Mouse (Mus musculus) hindlimb bud, embryonic 11.5 days (tissue): ENCODE results near the gene Zfp219.

Experiments used
- DNase-seq: peaks from one replicate; pipeline ENCODE4 v3.0.0-alpha.2; 2012; ENCODE audit warnings: low read depth, low spot score; ENCODE audit errors: extremely low spot score

Gene Zfp219

GRCm38 (mm10) chr14:52018248-52019050 is 2.1 kb downstream of the Zfp219 start:
- no peak for DNase-seq

- DNase-seq = no peak
Observed at GRCm38 (mm10) chr14:52017662-52018061, 2.9 kb downstream of the Zfp219 start.

- DNase-seq = no peak
Observed at GRCm38 (mm10) chr14:52016625-52017405, 3.7 kb downstream of the Zfp219 start.

GRCm38 (mm10) chr14:52015445-52016100 is 5.0 kb downstream of the Zfp219 start, which contains the start of gene Tmem253:
Gene Tmem253 (plus strand): TSS chr14:52015658.
- DNase-seq = no peak

- no peak for DNase-seq
Observed at GRCm38 (mm10) chr14:52014761-52015311, 5.7 kb downstream of the Zfp219 start.

GRCm38 (mm10) chr14:52014271-52014760 is 6.2 kb downstream of the Zfp219 start:
- DNase-seq = no peak

- no peak for DNase-seq
Observed at GRCm38 (mm10) chr14:52013771-52014219, 6.7 kb downstream of the Zfp219 start.

GRCm38 (mm10) chr14:52013021-52013610 is 7.4 kb downstream of the Zfp219 start:
- DNase-seq = no peak

- DNase-seq = no peak
Observed at GRCm38 (mm10) chr14:52012553-52012952, 8.0 kb downstream of the Zfp219 start.

- no peak for DNase-seq
Observed at GRCm38 (mm10) chr14:52012085-52012484, 8.4 kb downstream of the Zfp219 start.

GRCm38 (mm10) chr14:52011683-52012082 is 8.8 kb downstream of the Zfp219 start:
- DNase-seq = no peak

- no peak for DNase-seq
Observed at GRCm38 (mm10) chr14:52010446-52011111, 10.0 kb downstream of the Zfp219 start.

- no peak for DNase-seq
Observed at GRCm38 (mm10) chr14:52009841-52010240, 10.7 kb downstream of the Zfp219 start.

GRCm38 (mm10) chr14:52009361-52009760 is 11.2 kb downstream of the Zfp219 start:
- DNase-seq = no peak

GRCm38 (mm10) chr14:52008321-52009203 is 12.0 kb downstream of the Zfp219 start:
- DNase-seq = no peak

GRCm38 (mm10) chr14:52006771-52007170 is 13.8 kb downstream of the Zfp219 start:
- DNase-seq = no peak

- DNase-seq = no peak
Observed at GRCm38 (mm10) chr14:52006241-52006640, 14.3 kb downstream of the Zfp219 start.

- DNase-seq = no peak
Observed at GRCm38 (mm10) chr14:52005616-52006015, 14.9 kb downstream of the Zfp219 start.

GRCm38 (mm10) chr14:52005141-52005540 is 15.4 kb downstream of the Zfp219 start:
- DNase-seq = no peak
